Mouse (Mus musculus) testis, postnatal 10 days (tissue): ENCODE measurements around the gene Abcg5.

ENCODE experiments used
- DNase-seq: peaks from one replicate; pipeline ENCODE4 v3.0.0; 2021; ENCODE audit warnings: low spot score

The Abcg5 gene

GRCm38 (mm10) chr17:84644292-84645050 is 38.3 kb downstream of the Abcg5 start:
- no peak for DNase-seq

- no peak for DNase-seq
Measured at GRCm38 (mm10) chr17:84642324-84642723, 40.5 kb downstream of the Abcg5 start.

- peak; percentile 80 for DNase-seq
Measured at GRCm38 (mm10) chr17:84641893-84642292, 40.9 kb downstream of the Abcg5 start.

- no peak for DNase-seq
Measured at GRCm38 (mm10) chr17:84639796-84640378, 42.9 kb downstream of the Abcg5 start.

- DNase-seq, result no peak
Measured at GRCm38 (mm10) chr17:84637971-84638370, 44.8 kb downstream of the Abcg5 start.

GRCm38 (mm10) chr17:84636328-84636727 is 46.5 kb downstream of the Abcg5 start:
- DNase-seq, result no peak

- no peak for DNase-seq
Measured at GRCm38 (mm10) chr17:84633443-84633842, 49.4 kb downstream of the Abcg5 start.

GRCm38 (mm10) chr17:84631836-84632235 is 51.0 kb downstream of the Abcg5 start:
- no peak for DNase-seq

GRCm38 (mm10) chr17:84628611-84629010 is 54.2 kb downstream of the Abcg5 start:
- no peak for DNase-seq

- no peak for DNase-seq
Measured at GRCm38 (mm10) chr17:84627721-84628120, 55.1 kb downstream of the Abcg5 start.

- DNase-seq, result no peak
Measured at GRCm38 (mm10) chr17:84626857-84627305, 55.9 kb downstream of the Abcg5 start.

GRCm38 (mm10) chr17:84626276-84626856 is 56.4 kb downstream of the Abcg5 start, which contains the start of gene Dync2li1:
Gene Dync2li1, plus strand, starts transcription at chr17:84626496.
- DNase-seq, result peak; percentile 93

GRCm38 (mm10) chr17:84622873-84623272 is 59.9 kb downstream of the Abcg5 start:
- no peak for DNase-seq

GRCm38 (mm10) chr17:84622028-84622427 is 60.8 kb downstream of the Abcg5 start:
- no peak for DNase-seq

- no peak for DNase-seq
Measured at GRCm38 (mm10) chr17:84621209-84621608, 61.6 kb downstream of the Abcg5 start.

GRCm38 (mm10) chr17:84620610-84621009 is 62.2 kb downstream of the Abcg5 start:
- DNase-seq, result no peak

- DNase-seq, result no peak
Measured at GRCm38 (mm10) chr17:84620076-84620475, 62.7 kb downstream of the Abcg5 start.

- DNase-seq, result peak; percentile 13
Measured at GRCm38 (mm10) chr17:84619112-84619511, 63.7 kb downstream of the Abcg5 start.

GRCm38 (mm10) chr17:84617953-84618352 is 64.9 kb downstream of the Abcg5 start:
- DNase-seq, result peak; percentile 26

GRCm38 (mm10) chr17:84616526-84617074 is 66.2 kb downstream of the Abcg5 start:
- no peak for DNase-seq

- peak; percentile 52 for DNase-seq
Measured at GRCm38 (mm10) chr17:84615811-84616210, 67.0 kb downstream of the Abcg5 start.

GRCm38 (mm10) chr17:84611971-84612370 is 70.8 kb downstream of the Abcg5 start:
- DNase-seq, result peak; percentile 39

GRCm38 (mm10) chr17:84611500-84611899 is 71.3 kb downstream of the Abcg5 start:
- peak; percentile 49 for DNase-seq
